Mouse (Mus musculus) neural tube, embryonic 14.5 days (tissue): Measurements from ENCODE around the gene Kcnj3. TPM values are rescaled to one million over a fixed set of nuclear protein-coding genes. Genes with fewer than 3 reads are reported as not detected.

Experiments
- ATAC-seq: fragments of 200-750 bp; cut with Nextera tagmentation; 2 replicates; pipeline ENCODE4 v1.8.0; 2017; ENCODE audit warnings: low read depth, mild to moderate bottlenecking, moderate TSS enrichment, moderate library complexity
- H3K27ac ChIP-seq: fragments of 300-500 bp; sonication (generic); 2 replicates; pipeline ENCODE4 v1.5.1; 2014; ENCODE audit warnings: low read depth, mild to moderate bottlenecking, control low read depth, low read length, moderate library complexity, mixed read lengths
- H3K27me3 ChIP-seq: fragments of 300-500 bp; sonication (generic); 2 replicates; pipeline ENCODE4 v1.6.1; 2014; ENCODE audit warnings: low read length; ENCODE audit not compliant: control insufficient read depth, insufficient read depth
- H3K36me3 ChIP-seq: fragments of 300-500 bp; sonication (generic); 2 replicates; pipeline ENCODE4 v1.6.1; 2014; ENCODE audit warnings: low read length, mixed read lengths; ENCODE audit not compliant: control insufficient read depth, insufficient read depth
- H3K4me1 ChIP-seq: fragments of 300-500 bp; sonication (generic); 2 replicates; pipeline ENCODE4 v1.6.1; 2014; ENCODE audit warnings: low read length; ENCODE audit not compliant: control insufficient read depth, insufficient read depth
- H3K4me2 ChIP-seq: fragments of 300-500 bp; sonication (generic); 2 replicates; pipeline ENCODE4 v1.6.1; 2014; ENCODE audit warnings: mild to moderate bottlenecking, low read depth, low read length, control low read depth
- H3K4me3 ChIP-seq: fragments of 300-500 bp; sonication (generic); 2 replicates; pipeline ENCODE4 v1.5.1; 2014; ENCODE audit warnings: low read depth, low read length, control low read depth, mixed read lengths
- H3K9ac ChIP-seq: fragments of 300-500 bp; sonication (generic); replicated peaks from 2 replicates; pipeline ENCODE4 v1.6.1; 2014; ENCODE audit warnings: low read depth, mild to moderate bottlenecking, control low read depth, low read length, mixed read lengths
- H3K9me3 ChIP-seq: fragments of 300-500 bp; sonication (generic); 2 replicates; pipeline ENCODE4 v1.6.1; 2016; ENCODE audit warnings: low read length; ENCODE audit not compliant: control insufficient read depth
- WGBS: fragments of 180-500 bp; shearing (Covaris S2); extraction: QIAGEN DNeasy Blood & Tissue Kit; methylation state at CpG from one replicate; pipeline ENCODE4 v1.1.7; 2014; 5-methylcytosine and 5-hydroxymethylcytosine counted together
- polyA plus RNA-seq: library from polyadenylated mRNA; unstranded; fragments of >200 nt; fragmentation: Nextera tagmentation; extraction: Ambion mirVana; gene quantifications from 2 replicates; pipeline ENCODE4 v1.2.1, GENCODE M21; 2014

Kcnj3 gene
- polyA plus RNA-seq, 1 experiment from 2014 or later = 8.1 TPM

GRCm38 (mm10) chr2:55439211-55439610, 3.4 kb downstream of the Kcnj3 start:
- Histone ChIP-seq H3K4me1 (peaks cover 4% of the 10 kb centered on the region; the same call in 1 of the 2 replicates), H3K36me3 (no peaks in the 10 kb centered on the region), H3K27ac (no peak overlapping the region), H3K4me2 (peak overlapping the region; percentile 26; the same call in 1 of the 2 replicates), H3K27me3 (peaks cover 2% of the 10 kb centered on the region; the same call in 1 of the 2 replicates), H3K9ac (no peak overlapping the region), H3K4me3 (no peak overlapping the region), H3K9me3 (no peaks in the 10 kb centered on the region)
- ATAC-seq = no peak

GRCm38 (mm10) chr2:55442006-55442405, 6.2 kb downstream of the Kcnj3 start:
- peaks cover 2% of the 10 kb centered on the region; the same call in 1 of the 2 replicates for H3K27me3 ChIP-seq
- no peak overlapping the region for H3K27ac ChIP-seq
- H3K4me2 ChIP-seq = no peak overlapping the region
- H3K4me3 ChIP-seq = no peak overlapping the region
- no peak overlapping the region for H3K9ac ChIP-seq
- 0 out of 2 replicates have a peak, but pooled peaks cover 2% of the 10 kb centered on the region for H3K4me1 ChIP-seq
- no peak for ATAC-seq
- 78% methylated on average over 2 of the region's 2 CpGs for WGBS
- no peaks in the 10 kb centered on the region for H3K9me3 ChIP-seq
- no peaks in the 10 kb centered on the region for H3K36me3 ChIP-seq

GRCm38 (mm10) chr2:55447298-55447697, 11.5 kb downstream of the Kcnj3 start:
- no peak overlapping the region for H3K9ac ChIP-seq
- H3K36me3 ChIP-seq = no peaks in the 10 kb centered on the region
- no peaks in the 10 kb centered on the region for H3K9me3 ChIP-seq
- no peaks in the 10 kb centered on the region for H3K27me3 ChIP-seq
- no peak overlapping the region for H3K4me2 ChIP-seq
- H3K4me1 ChIP-seq = no peaks in the 10 kb centered on the region
- peak; percentile 66; the same call in 1 of the 2 replicates for ATAC-seq
- H3K27ac ChIP-seq = no peak overlapping the region
- no peak overlapping the region for H3K4me3 ChIP-seq

GRCm38 (mm10) chr2:55450774-55451173, 15.0 kb downstream of the Kcnj3 start:
- Histone ChIP-seq H3K9ac (no peak overlapping the region), H3K4me2 (no peak overlapping the region), H3K4me3 (no peak overlapping the region), H3K9me3 (no peaks in the 10 kb centered on the region), H3K4me1 (no peaks in the 10 kb centered on the region), H3K27me3 (no peaks in the 10 kb centered on the region), H3K27ac (no peak overlapping the region), H3K36me3 (no peaks in the 10 kb centered on the region)
- ATAC-seq = peak; percentile 76; the same call in 1 of the 2 replicates
- 38% methylated on average over 1 of the region's 1 CpGs for WGBS

- WGBS = 89% methylated on average over 2 of the region's 2 CpGs
- no peak overlapping the region for H3K4me3 ChIP-seq
- H3K4me2 ChIP-seq = no peak overlapping the region
- no peaks in the 10 kb centered on the region for H3K9me3 ChIP-seq
- no peaks in the 10 kb centered on the region for H3K27me3 ChIP-seq
- no peak overlapping the region for H3K9ac ChIP-seq
- ATAC-seq = no peak
- H3K4me1 ChIP-seq = no peaks in the 10 kb centered on the region
- H3K27ac ChIP-seq = no peak overlapping the region
- no peaks in the 10 kb centered on the region for H3K36me3 ChIP-seq
Observed at GRCm38 (mm10) chr2:55459195-55459594, 23.4 kb downstream of the Kcnj3 start.

- no peaks in the 10 kb centered on the region for H3K4me1 ChIP-seq
- WGBS = 68% methylated on average over 2 of the region's 2 CpGs
- no peaks in the 10 kb centered on the region for H3K36me3 ChIP-seq
Observed at GRCm38 (mm10) chr2:55469141-55469540, 33.4 kb downstream of the Kcnj3 start.

GRCm38 (mm10) chr2:55470006-55470405, 34.2 kb downstream of the Kcnj3 start:
- 90% methylated on average over 2 of the region's 2 CpGs for WGBS
- no peak overlapping the region for H3K9ac ChIP-seq
- no peak overlapping the region for H3K27ac ChIP-seq
- H3K4me2 ChIP-seq = no peak overlapping the region
- H3K36me3 ChIP-seq = no peaks in the 10 kb centered on the region
- ATAC-seq = no peak
- H3K27me3 ChIP-seq = no peaks in the 10 kb centered on the region
- H3K4me1 ChIP-seq = no peaks in the 10 kb centered on the region
- H3K4me3 ChIP-seq = no peak overlapping the region
- H3K9me3 ChIP-seq = no peaks in the 10 kb centered on the region

More at GRCm38 (mm10) chr2:55469141-55469540, 33.4 kb downstream of the Kcnj3 start:
- H3K27me3 ChIP-seq = no peaks in the 10 kb centered on the region
- H3K4me2 ChIP-seq = no peak overlapping the region
- no peak for ATAC-seq
- no peak overlapping the region for H3K27ac ChIP-seq
- no peak overlapping the region for H3K4me3 ChIP-seq
- no peaks in the 10 kb centered on the region for H3K9me3 ChIP-seq
- no peak overlapping the region for H3K9ac ChIP-seq

- no peak overlapping the region for H3K4me2 ChIP-seq
- no peak overlapping the region for H3K9ac ChIP-seq
- no peak overlapping the region for H3K27ac ChIP-seq
- no peaks in the 10 kb centered on the region for H3K36me3 ChIP-seq
- no peaks in the 10 kb centered on the region for H3K4me1 ChIP-seq
- ATAC-seq = no peak
- H3K27me3 ChIP-seq = no peaks in the 10 kb centered on the region
- H3K4me3 ChIP-seq = no peak overlapping the region
- WGBS = 81% methylated on average over 4 of the region's 4 CpGs
- no peaks in the 10 kb centered on the region for H3K9me3 ChIP-seq
Observed at GRCm38 (mm10) chr2:55479511-55479910, 43.7 kb downstream of the Kcnj3 start.

GRCm38 (mm10) chr2:55479933-55480601, 44.3 kb downstream of the Kcnj3 start:
- no peaks in the 10 kb centered on the region for H3K27me3 ChIP-seq
- no peak overlapping the region for H3K4me3 ChIP-seq
- H3K36me3 ChIP-seq = no peaks in the 10 kb centered on the region
- no peak overlapping the region for H3K27ac ChIP-seq
- H3K9me3 ChIP-seq = no peaks in the 10 kb centered on the region
- WGBS = 74% methylated on average over 4 of the region's 4 CpGs
- no peaks in the 10 kb centered on the region for H3K4me1 ChIP-seq
- ATAC-seq = no peak
- H3K9ac ChIP-seq = no peak overlapping the region
- H3K4me2 ChIP-seq = no peak overlapping the region
